Mouse (Mus musculus): Measurements from ENCODE around the gene Mfap3.
"Not testable (repeated sequence)": the region's sequence is repeated elsewhere in the genome, so short reads cannot be mapped to it uniquely, and the experiment has no call there.

Mfap3 gene

GRCm38 (mm10) chr11:57531300-57531950, 13.0 kb downstream of the Mfap3 start:
- DNase-seq: no peak

- DNase-seq: no peak
Measured at GRCm38 (mm10) chr11:57532306-57532705, 13.8 kb downstream of the Mfap3 start.

- no peak for DNase-seq
Measured at GRCm38 (mm10) chr11:57535912-57536311, 17.4 kb downstream of the Mfap3 start.

- DNase-seq: no peak
Measured at GRCm38 (mm10) chr11:57539841-57540418, 21.5 kb downstream of the Mfap3 start.

- no peak for DNase-seq
Measured at GRCm38 (mm10) chr11:57540681-57541080, 22.2 kb downstream of the Mfap3 start.

DNA sequence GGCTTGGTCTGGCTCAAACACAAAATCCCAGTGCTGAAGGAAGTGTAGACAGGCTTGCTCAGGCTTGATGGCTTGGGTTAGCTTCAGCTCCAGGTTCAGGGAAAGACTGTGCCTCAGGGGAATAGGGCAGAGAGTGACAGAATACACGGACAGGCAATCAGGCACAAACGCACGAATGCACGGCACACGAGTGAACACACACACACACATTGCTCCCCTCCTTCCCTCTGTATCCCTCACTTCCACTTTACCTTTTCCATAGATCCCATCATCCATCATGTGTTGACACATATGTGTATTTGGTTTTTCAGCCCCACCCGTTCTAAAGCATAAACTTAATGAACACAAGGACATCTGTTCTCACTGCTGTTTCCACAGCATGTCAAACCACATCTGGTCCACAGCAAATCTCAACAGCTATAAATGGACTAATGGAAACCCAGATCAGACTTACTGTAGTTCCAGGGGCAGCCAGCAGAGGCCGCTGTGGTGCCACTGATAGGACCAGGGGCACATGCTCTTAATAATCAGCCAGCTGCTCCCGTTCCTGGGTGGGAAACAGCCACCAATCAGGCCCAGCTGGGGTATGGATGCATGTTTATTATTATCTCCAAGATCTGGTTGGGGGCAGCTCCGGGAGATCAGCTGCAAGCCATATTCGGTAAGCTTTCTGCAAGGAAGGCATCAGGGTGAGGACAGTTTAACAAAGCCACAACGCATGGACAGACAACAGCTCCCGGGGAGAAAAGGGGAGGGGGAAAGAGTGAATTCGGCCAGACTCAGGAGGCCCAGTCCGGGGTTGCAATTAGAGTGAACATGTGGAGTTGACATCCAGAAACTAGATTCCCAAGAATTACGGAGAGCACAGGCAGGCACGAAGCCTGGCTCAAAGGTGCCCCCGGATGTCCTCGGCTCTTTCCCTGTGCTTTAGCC, 30.4 kb downstream of the Mfap3 start:
- peak; percentile 74 to 79 for DNase-seq

GRCm38 (mm10) chr11:57550230-57550629, 31.8 kb downstream of the Mfap3 start:
- DNase-seq: no peak

- DNase-seq: no peak
Measured at GRCm38 (mm10) chr11:57551016-57551415, 32.6 kb downstream of the Mfap3 start.

GRCm38 (mm10) chr11:57553015-57553780, 34.7 kb downstream of the Mfap3 start:
- no peak for DNase-seq

DNA sequence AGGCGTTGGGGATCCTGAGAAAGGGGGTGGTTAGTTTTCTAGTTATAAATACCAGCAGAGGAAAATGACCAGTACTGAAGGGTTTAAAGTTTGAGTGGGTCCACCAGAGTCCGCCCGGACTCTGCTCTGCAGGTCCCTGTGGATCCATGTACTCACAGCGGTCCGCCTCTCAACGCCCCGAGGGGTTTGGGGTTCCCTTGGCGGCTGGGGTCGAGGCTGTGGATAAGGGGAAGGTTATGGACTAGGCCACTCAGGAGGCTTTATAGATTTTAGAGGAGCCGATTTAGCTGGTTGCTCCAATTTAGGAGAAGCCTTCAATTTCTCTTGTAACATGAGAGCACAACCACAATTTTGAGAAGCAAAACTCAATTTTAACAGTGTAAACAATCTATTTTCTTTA, 39.5 kb downstream of the Mfap3 start:
- not testable (repeated sequence) for DNase-seq

- no peak for DNase-seq
Measured at GRCm38 (mm10) chr11:57564564-57564963, 46.1 kb downstream of the Mfap3 start.

- DNase-seq: no peak
Measured at GRCm38 (mm10) chr11:57566091-57567035, 47.9 kb downstream of the Mfap3 start.

GRCm38 (mm10) chr11:57568950-57569490, 50.6 kb downstream of the Mfap3 start:
- no peak for DNase-seq

- no peak for DNase-seq
Measured at GRCm38 (mm10) chr11:57571035-57571434, 52.6 kb downstream of the Mfap3 start.

DNA sequence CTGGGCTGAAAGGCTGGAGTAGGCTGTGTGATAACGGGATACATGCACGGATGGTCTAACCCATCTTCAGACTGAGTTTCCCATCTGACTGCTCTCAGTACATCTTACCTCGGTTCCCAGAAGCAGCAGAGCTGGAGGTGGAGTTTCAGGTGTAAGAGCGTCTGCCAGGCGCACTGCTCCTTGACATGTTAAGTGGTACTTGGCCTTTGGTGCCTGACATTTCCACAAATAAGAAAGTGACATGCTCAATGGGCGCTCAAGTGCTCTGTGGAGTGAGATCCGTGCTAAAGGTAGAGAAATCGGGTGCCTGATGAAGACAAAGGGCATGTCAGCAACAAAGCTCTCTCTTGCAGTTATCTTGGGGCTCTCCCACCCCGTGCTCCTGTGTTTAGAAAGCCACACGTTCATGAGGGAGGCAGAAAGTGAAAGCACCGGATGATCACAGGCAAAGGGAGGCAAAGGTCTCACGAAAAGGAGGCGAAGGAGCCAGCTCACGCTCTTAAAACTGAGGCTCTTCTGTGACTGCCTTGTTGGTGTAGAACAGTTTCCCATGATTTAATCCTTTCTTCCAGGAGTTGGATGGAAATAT, 55.3 kb downstream of the Mfap3 start:
- DNase-seq: no peak

DNA sequence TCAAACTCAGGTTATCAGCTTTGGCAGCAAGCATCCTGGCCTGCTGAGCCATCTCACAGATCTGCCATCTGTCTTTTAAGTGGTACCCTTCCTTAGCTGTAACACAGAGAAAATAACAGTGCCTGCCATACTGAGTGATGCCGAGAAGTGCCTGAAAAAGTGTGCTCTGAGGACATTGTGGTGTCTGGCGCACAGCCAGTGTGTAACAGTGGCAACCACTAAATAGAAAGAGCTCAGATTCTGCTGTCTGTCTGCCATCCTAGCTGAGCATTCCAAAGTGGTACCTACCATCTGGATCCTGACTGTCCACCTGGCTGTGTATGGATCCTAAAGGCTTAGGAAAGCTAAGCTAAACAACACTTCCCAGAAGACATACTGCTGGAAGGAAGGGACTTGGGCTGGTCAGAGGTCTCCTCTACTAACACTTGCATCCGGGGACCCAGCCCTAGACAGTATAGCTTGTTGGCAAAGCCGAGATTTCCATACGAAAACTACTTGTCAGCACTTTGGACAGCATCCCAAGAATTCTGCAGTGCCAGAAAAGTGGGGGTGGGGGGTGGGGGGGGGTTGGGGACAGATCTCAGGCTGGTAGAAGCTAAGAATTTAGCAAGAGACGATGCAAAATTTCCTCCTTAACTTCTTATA, 58.5 kb downstream of the Mfap3 start:
- DNase-seq: peak; percentile 42 to 50

DNA sequence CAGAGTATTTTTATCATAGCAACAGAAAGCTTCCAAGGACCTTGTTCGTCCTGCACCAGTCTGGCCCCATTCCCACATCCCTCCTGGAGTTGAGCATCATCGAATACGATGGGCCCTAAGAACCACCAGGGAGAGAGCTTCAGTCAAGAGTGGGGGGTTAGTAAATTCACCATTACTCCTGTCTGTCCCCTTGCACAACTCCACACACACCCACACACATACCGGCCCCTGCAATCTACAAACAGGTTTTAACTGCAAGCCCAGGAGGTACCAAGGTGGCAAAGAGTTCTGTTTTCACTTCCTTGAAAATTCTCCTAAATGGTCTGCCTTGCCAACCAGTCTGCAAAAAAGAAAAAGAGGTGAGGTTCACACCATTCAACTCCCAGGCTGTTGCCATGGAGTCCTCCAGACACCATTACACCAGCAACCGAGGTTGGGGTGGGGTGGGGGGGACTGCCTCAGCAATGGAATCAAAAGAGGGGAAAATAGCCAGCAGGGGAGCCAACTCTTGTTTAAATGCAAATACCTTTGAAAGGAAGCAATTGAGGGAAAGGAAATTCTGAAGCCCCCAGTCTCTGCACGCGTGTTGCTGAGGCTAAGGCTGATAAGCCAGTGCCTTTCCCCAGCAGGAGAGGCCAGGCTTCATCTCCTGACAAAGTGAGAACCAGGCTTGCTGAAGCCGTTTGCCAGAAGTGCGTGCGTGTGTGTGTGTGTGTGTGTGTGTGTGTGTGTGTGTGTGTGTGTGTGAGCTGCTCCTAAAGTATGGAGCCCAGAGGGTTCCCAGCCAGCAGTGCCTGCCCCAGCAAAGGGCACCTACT, 64.6 kb downstream of the Mfap3 start:
- DNase-seq: no peak

All from cerebellum, postnatal 36 days (tissue).